Mouse (Mus musculus) liver, adult (tissue): ENCODE data around the gene Cadm2.

Experiments
- GATA4 ChIP-seq: IDR thresholded peaks from 2 replicates; pipeline ENCODE4 v1.6.1; 2014; ENCODE audit warnings: mild to moderate bottlenecking, low read length; ENCODE audit not compliant: insufficient replicate concordance

Gene Cadm2

GRCm38 (mm10) chr16:66968336-66968735 is 652.4 kb downstream of the Cadm2 start:
- no peak for TF ChIP-seq GATA4

- TF ChIP-seq GATA4, result no peak
These were observed 653.0 kb downstream of the Cadm2 start for GRCm38 (mm10) chr16:66967686-66968085.

- no peak for TF ChIP-seq GATA4
These were observed 661.6 kb downstream of the Cadm2 start for GRCm38 (mm10) chr16:66959146-66959545.

GRCm38 (mm10) chr16:66955876-66956275 is 664.8 kb downstream of the Cadm2 start:
- no peak for TF ChIP-seq GATA4

GRCm38 (mm10) chr16:66936332-66936731 is 684.4 kb downstream of the Cadm2 start:
- TF ChIP-seq GATA4, result no peak

GRCm38 (mm10) chr16:66925517-66925916 is 695.2 kb downstream of the Cadm2 start:
- TF ChIP-seq GATA4, result no peak

- no peak for TF ChIP-seq GATA4
These were observed 698.0 kb downstream of the Cadm2 start for GRCm38 (mm10) chr16:66922753-66923152.

- no peak for TF ChIP-seq GATA4
These were observed 699.2 kb downstream of the Cadm2 start for GRCm38 (mm10) chr16:66921414-66921915.

GRCm38 (mm10) chr16:66919889-66920402 is 700.8 kb downstream of the Cadm2 start:
- no peak for TF ChIP-seq GATA4

GRCm38 (mm10) chr16:66901801-66902200 is 718.9 kb downstream of the Cadm2 start:
- TF ChIP-seq GATA4, result no peak

GRCm38 (mm10) chr16:66900664-66901063 is 720.0 kb downstream of the Cadm2 start:
- no peak for TF ChIP-seq GATA4

- no peak for TF ChIP-seq GATA4
These were observed 728.3 kb downstream of the Cadm2 start for GRCm38 (mm10) chr16:66892359-66892758.

GRCm38 (mm10) chr16:66891559-66892247 is 729.0 kb downstream of the Cadm2 start:
- no peak for TF ChIP-seq GATA4

GRCm38 (mm10) chr16:66889907-66890306 is 730.8 kb downstream of the Cadm2 start:
- TF ChIP-seq GATA4, result no peak

GRCm38 (mm10) chr16:66882597-66882996 is 738.1 kb downstream of the Cadm2 start:
- no peak for TF ChIP-seq GATA4

GRCm38 (mm10) chr16:66871201-66871600 is 749.5 kb downstream of the Cadm2 start:
- no peak for TF ChIP-seq GATA4

- TF ChIP-seq GATA4, result no peak
These were observed 769.7 kb downstream of the Cadm2 start for GRCm38 (mm10) chr16:66851047-66851446.
